Mouse (Mus musculus) adipocyte (in vitro differentiated cells): ENCODE measurements around the gene Apoe.
A peak's percentile ranks its signal among the peaks of the same experiment; 100 is the strongest.

Source experiments
- DNase-seq: peaks from one replicate; pipeline ENCODE4 v3.0.0-alpha.2; 2016; ENCODE audit warnings: low spot score

The Apoe gene

DNA sequence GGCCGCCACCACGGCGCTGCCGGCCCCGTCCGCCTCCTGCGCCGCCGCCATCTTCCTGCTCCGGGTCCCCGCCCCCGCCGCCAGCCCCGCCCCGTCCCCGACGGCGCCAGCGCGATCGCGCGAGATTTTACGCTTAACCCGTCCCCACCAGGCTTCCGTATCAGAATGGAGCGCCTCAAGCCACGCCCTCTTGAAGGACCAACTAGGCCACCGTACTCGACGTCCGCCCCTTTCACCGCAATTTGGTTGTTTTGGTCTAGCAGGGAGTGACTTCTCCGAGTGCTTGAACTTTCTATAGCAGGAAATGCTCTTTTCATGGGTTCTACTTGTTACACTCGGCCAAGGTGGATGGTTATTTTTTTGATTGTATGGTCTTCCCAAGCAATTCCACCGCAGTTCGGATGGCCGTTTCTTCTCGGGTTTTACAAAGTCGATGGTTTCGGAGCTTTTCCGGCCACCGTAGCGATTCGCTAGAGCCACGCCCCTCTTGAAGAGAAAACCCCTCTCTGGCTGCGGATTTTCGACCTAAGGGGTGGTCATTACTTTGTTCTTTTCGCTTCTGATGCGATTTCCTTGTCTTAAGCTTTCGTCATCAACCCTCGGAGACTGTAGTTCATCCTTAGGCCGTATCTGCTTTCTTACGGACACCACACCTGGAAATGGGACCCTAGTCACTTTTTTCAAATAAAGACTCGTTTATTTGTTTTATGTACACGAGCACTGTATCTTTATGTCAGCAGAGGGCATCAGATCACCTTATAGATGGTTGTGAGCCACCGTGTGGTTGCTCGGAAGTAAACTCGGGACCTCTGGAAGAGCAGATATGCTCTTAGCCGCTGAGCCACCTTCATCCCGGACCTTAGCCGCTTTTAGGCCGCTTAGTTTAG is 33.8 kb downstream of the Apoe start, which contains the start of gene Clptm1:
TSS of gene Clptm1 (minus strand) at position 79 of the 887 bp plus-strand sequence.
- DNase-seq, result peak; percentile 96

DNA sequence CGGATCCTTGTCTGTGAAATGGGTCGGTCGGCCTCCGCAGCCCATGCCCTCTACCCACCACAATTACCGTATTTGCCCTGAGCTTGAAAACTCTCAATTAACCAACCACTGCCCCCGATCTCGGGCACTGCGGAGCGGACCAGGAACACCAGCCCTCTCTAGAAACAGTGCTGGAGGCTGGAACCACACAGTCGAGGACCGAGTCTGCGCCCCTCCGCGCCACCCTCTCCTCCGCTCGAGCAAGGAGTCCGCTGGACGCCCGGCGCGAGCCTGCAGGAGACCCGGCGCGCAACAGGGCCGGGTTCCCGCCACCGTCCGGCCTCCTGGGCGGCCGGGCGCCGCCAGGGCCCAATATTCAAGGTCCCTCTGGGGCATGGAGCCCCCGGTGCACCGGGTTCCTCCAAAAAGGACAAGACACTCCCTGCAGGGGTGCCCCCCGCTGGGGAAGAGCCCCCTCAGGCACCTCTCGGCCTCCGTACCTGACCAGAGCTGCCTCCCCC is 34.5 kb downstream of the Apoe start:
- DNase-seq, result no peak

- no peak for DNase-seq
Measured at GRCm38 (mm10) chr7:19663940-19664339, 35.0 kb downstream of the Apoe start.

GRCm38 (mm10) chr7:19652614-19653013 is 46.4 kb downstream of the Apoe start:
- DNase-seq, result no peak

DNA sequence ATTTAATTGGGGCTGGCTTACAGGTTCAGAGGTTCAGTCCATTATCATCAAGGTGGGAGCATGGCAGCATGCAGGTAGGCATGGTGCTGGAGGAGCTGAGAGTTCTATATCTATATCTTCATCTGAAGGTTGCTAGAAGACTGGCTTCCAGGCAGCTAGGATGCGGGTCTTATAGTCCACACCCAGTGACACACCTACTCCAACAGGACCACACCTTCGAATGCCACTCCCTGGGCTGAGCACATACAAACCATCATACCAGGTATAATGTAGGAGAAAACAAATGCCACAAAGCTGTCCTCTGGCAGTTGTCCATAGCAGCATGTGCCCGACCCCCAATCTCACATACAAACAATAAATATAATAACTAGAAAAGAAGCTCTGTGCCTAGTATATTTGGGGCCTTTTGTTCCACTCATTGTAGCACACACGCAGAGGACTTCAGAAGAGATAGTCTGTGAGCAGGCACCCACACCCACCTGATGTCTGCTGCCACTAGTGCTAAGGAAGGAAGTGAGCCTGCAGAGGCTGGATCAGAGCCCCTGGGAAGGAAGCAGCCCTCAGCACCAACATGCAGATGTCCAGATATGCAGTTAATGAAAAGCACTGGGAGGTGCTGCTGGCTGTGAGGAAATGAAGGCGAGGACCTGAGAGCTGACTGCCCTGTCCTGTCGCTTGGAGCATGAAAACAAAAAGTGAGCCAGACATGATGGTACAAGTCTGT is 47.8 kb downstream of the Apoe start:
- DNase-seq, result no peak
